Comparison of ENCODE assay signal across 25 mouse cellular contexts in the genomic region with DNA sequence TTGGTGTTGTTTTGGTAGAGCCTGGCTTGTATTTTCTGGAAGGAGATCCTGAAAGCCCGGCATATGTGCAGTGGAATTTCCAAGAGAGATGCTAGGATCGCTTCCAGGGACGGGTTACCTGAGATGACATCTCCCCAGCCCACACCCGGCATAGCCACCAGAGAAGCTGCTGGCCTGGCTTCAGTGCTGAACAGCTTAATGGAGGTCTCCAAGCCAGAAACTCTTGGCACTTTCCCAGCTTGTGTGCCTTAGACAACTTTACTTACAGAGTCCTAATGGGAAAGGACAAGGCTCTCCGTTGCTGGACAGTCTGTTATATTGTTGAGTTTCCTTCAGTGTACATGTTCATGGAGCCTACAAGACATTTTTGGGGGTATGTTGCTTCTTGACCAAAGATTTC.
"Had no signal": no experiment of that assay in that cellular context is flagged by ENCODE, and none has a peak within 500 bp of the region (broad histone marks: within the 10 kb centered on the region; RNA-seq: fewer than 3 reads in every experiment).

No protein-coding gene starts in this region.

- H3K4me2 ChIP-seq: heart, embryonic 12.5 days; hindbrain, embryonic 12.5 days; hindbrain, embryonic 14.5 days; intestine, embryonic 15.5 days; limb, embryonic 13.5 days; limb, embryonic 15.5 days; liver, embryonic 12.5 days had no signal

- DNase-seq: gastrocnemius, adult 2 months; gastrocnemius, postnatal 10 days; gastrocnemius, postnatal 25 days; heart, adult 18-20 months; heart, postnatal 10 days; heart, postnatal 4 days; kidney, adult 18-20 months; kidney, adult 8-10 months; kidney, postnatal 10 days; kidney, postnatal 25 days; kidney, postnatal 4 days had no signal

- H3K9ac ChIP-seq: heart, embryonic 12.5 days; hindbrain, embryonic 12.5 days; hindbrain, embryonic 14.5 days; intestine, embryonic 15.5 days; limb, embryonic 13.5 days; limb, embryonic 15.5 days; liver, embryonic 12.5 days had no signal

- H3K9me3 ChIP-seq: heart, embryonic 10.5 days; heart, embryonic 12.5 days; hindbrain, embryonic 10.5 days; hindbrain, embryonic 12.5 days; intestine, embryonic 15.5 days; limb, embryonic 13.5 days; limb, embryonic 15.5 days; liver, embryonic 12.5 days had no signal

- H3K36me3 ChIP-seq: heart, embryonic 10.5 days; heart, embryonic 12.5 days; hindbrain, embryonic 10.5 days; hindbrain, embryonic 12.5 days; intestine, embryonic 15.5 days; limb, embryonic 13.5 days; limb, embryonic 15.5 days; liver, embryonic 12.5 days had no signal

- H3K27ac ChIP-seq: gastrocnemius, adult 2 months; heart, embryonic 10.5 days; hindbrain, embryonic 10.5 days; hindbrain, embryonic 12.5 days; hindbrain, embryonic 14.5 days; intestine, embryonic 15.5 days; layer of hippocampus, adult 2 months; left cerebral cortex, adult 2 months; limb, embryonic 13.5 days; limb, embryonic 15.5 days; liver, embryonic 12.5 days had no signal

- ATAC-seq: hindbrain, embryonic 16.5 days; inflammation-experienced regulatory T-cells, adult 6 months; intestine, embryonic 15.5 days; intestine, postnatal 0 days; liver, embryonic 12.5 days had no signal

- H3K27me3 ChIP-seq: heart, embryonic 12.5 days; hindbrain, embryonic 12.5 days; intestine, embryonic 15.5 days; limb, embryonic 13.5 days; limb, embryonic 15.5 days had no signal

- H3K4me3 ChIP-seq: gastrocnemius, adult 2 months; heart, embryonic 10.5 days; heart, embryonic 12.5 days; hindbrain, embryonic 10.5 days; hindbrain, embryonic 12.5 days; intestine, embryonic 15.5 days; layer of hippocampus, adult 2 months; left cerebral cortex, adult 2 months; limb, embryonic 13.5 days; limb, embryonic 15.5 days; liver, embryonic 12.5 days had no signal
